Mouse (Mus musculus) liver, embryonic 12.5 days (tissue): Measurements from ENCODE around the gene 1810010D01Rik. TPM values are rescaled to one million over a fixed set of nuclear protein-coding genes. Genes with fewer than 3 reads are reported as not detected.
A peak's percentile ranks its signal among the peaks of the same experiment; 100 is the strongest.

Experiments
- ATAC-seq: fragments of 200-750 bp; cut with Nextera tagmentation; 2 replicates; pipeline ENCODE4 v1.8.0; 2017; ENCODE audit warnings: moderate number of reproducible peaks, mild to moderate bottlenecking, moderate library complexity
- H3K27ac ChIP-seq: fragments of 300-500 bp; sonication (generic); 2 replicates; pipeline ENCODE4 v1.5.1; 2016; ENCODE audit warnings: mild to moderate bottlenecking
- H3K27me3 ChIP-seq: fragments of 300-500 bp; sonication (generic); replicated peaks from 2 replicates; pipeline ENCODE4 v1.6.1; 2016; ENCODE audit warnings: mild to moderate bottlenecking, moderate library complexity
- H3K36me3 ChIP-seq: fragments of 300-500 bp; sonication (generic); 2 replicates; pipeline ENCODE4 v1.6.1; 2016; ENCODE audit warnings: mild to moderate bottlenecking, moderate library complexity
- H3K4me1 ChIP-seq: fragments of 300-500 bp; sonication (generic); 2 replicates; pipeline ENCODE4 v1.6.1; 2016
- H3K4me2 ChIP-seq: fragments of 300-500 bp; sonication (generic); 2 replicates; pipeline ENCODE4 v1.6.1; 2016; ENCODE audit warnings: mild to moderate bottlenecking, moderate library complexity
- H3K4me3 ChIP-seq: fragments of 300-500 bp; sonication (generic); 2 replicates; pipeline ENCODE4 v1.5.1; 2016; ENCODE audit warnings: mild to moderate bottlenecking, moderate library complexity
- H3K9ac ChIP-seq: fragments of 300-500 bp; sonication (generic); 2 replicates; pipeline ENCODE4 v1.6.1; 2016; ENCODE audit warnings: mild to moderate bottlenecking, moderate library complexity
- H3K9me3 ChIP-seq: fragments of 300-500 bp; sonication (generic); replicated peaks from 2 replicates; pipeline ENCODE4 v1.6.1; 2016; ENCODE audit warnings: mild to moderate bottlenecking, moderate library complexity
- WGBS: fragments of 180-500 bp; shearing (Covaris S2); methylation state at CpG from one replicate; pipeline ENCODE4 v1.1.7; 2016; ENCODE audit not compliant: insufficient replicate concordance; 5-methylcytosine and 5-hydroxymethylcytosine counted together
- polyA plus RNA-seq: library from polyadenylated mRNA; unstranded; fragments of >200 nt; fragmentation: Nextera tagmentation; extraction: Ambion mirVana; gene quantifications from 2 replicates; pipeline ENCODE4 v1.2.1, GENCODE M21; 2016

The 1810010D01Rik gene
- polyA plus RNA-seq, 1 experiment from 2014 or later: 0.38 TPM

GRCm38 (mm10) chr7:145206801-145207200 is 1.1 kb downstream of the 1810010D01Rik start:
- Histone ChIP-seq H3K4me2 (peak overlapping the region; percentile 61), H3K27me3 (peaks cover 14% of the 10 kb centered on the region), H3K9me3 (no peaks in the 10 kb centered on the region), H3K9ac (0 out of 2 replicates have a peak overlapping the region, but pooled peaks have one; percentile 37), H3K27ac (peak overlapping the region; percentile 69), H3K4me1 (peaks cover 17% of the 10 kb centered on the region), H3K36me3 (no peaks in the 10 kb centered on the region), H3K4me3 (no peak overlapping the region)
- WGBS: 62% methylated on average over 6 of the region's 6 CpGs
- no peak for ATAC-seq

DNA sequence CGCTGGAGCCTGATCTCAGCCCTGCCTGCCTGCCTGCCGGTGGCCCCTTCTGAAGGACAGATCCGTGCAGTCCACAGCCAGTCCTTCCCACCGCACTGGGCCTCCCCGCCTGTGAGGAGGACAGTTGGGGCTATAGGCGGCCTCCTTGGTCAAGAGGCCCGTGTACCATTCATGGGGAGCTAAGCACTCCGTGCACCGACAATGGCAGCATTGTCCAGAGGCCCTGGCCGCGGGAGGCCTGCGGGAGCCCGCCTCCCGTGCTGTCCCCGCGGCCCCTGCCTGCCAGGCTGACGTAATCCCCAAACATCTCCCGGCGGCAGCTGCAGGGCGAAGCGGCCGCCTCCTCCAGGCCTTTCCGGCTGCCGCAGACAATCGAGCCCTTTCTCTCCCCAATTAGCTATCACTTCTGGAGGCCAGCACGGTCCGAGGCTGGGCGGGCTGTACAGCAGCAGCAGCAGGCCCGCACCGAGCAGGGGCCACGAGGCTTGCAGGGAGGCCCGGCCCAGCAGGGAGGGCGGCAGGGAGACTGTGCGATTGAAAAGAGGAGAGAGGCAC is 1.8 kb downstream of the 1810010D01Rik start:
- Histone ChIP-seq H3K9ac (peak overlapping the region; percentile 37; the same call in 1 of the 2 replicates), H3K36me3 (no peaks in the 10 kb centered on the region), H3K4me2 (peak overlapping the region; percentile 61), H3K27ac (peak overlapping the region; percentile 69), H3K9me3 (no peaks in the 10 kb centered on the region), H3K27me3 (peaks cover 14% of the 10 kb centered on the region), H3K4me3 (peak overlapping the region; percentile 27), H3K4me1 (peaks cover 14% of the 10 kb centered on the region)
- peak; percentile 53 for ATAC-seq
- 4% methylated on average over 33 of the region's 34 CpGs for WGBS

DNA sequence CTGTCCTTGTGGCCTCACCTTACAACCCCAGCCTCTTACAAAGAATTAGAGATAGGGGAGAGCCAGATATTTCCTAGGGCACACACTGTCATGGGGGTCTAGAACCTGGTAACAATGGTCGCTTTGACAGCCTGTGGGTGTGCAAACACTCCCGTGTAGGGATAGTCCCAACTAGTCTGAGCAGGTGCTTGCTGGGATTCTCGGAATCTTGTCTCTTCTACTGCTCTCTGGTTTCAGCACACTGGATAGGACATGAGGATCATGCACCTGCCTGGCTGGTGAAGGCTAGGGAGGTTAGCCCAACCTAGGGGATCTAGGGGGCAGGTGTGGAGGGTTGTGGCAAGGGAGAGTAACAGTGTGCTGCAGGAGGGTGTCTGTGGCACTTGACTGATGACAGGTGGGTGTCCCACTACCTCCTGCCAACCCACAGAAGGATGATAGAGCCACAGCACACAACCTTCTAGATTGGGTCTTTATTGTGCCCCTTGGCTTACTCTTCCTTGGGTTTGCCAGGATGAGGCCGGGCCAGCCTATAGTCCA is 2.5 kb downstream of the 1810010D01Rik start:
- 62% methylated on average over 4 of the region's 4 CpGs for WGBS
- H3K9ac ChIP-seq: no peak overlapping the region

DNA sequence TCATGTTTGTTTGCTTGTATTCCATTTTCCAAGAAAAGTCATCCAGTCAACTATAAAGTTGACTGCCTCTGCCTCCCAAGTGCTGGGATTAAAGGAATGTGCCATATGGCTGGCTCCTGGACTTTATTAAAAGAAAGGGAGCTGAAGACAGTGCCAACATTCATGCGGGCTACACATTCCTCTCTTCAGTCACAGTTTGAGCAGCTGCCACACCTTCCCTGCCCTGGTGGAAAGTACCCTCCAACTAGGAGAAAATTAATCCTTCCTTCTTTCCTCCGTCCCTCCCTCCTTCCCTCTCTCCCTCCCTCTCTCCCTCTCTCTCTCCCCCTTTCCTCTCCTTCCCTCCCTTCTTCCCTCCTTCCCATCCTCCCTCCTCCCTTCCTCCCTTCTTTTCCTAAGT is 8.2 kb downstream of the 1810010D01Rik start:
- Histone ChIP-seq H3K36me3 (no peaks in the 10 kb centered on the region), H3K4me3 (no peak overlapping the region), H3K27me3 (peaks cover 8% of the 10 kb centered on the region; the same call in 1 of the 2 replicates), H3K9ac (no peak overlapping the region), H3K9me3 (no peaks in the 10 kb centered on the region), H3K4me1 (peaks cover 5% of the 10 kb centered on the region), H3K27ac (no peak overlapping the region), H3K4me2 (no peak overlapping the region)
- 63% methylated on average over 2 of the region's 2 CpGs for WGBS
- no peak for ATAC-seq

More for the DNA sequence above, 2.5 kb downstream of the 1810010D01Rik start:
- Histone ChIP-seq H3K4me2 (no peak overlapping the region), H3K36me3 (no peaks in the 10 kb centered on the region), H3K27me3 (peaks cover 14% of the 10 kb centered on the region), H3K9me3 (no peaks in the 10 kb centered on the region), H3K27ac (no peak overlapping the region), H3K4me3 (no peak overlapping the region), H3K4me1 (peaks cover 14% of the 10 kb centered on the region)
- no peak for ATAC-seq

- no peak overlapping the region for H3K4me3 ChIP-seq
Measured at GRCm38 (mm10) chr7:145198223-145198714, 9.7 kb downstream of the 1810010D01Rik start.

GRCm38 (mm10) chr7:145197711-145198110 is 10.2 kb downstream of the 1810010D01Rik start:
- peaks cover 8% of the 10 kb centered on the region; the same call in 1 of the 2 replicates for H3K27me3 ChIP-seq
- no peak overlapping the region for H3K9ac ChIP-seq
- H3K4me2 ChIP-seq: no peak overlapping the region
- no peaks in the 10 kb centered on the region for H3K9me3 ChIP-seq
- H3K36me3 ChIP-seq: no peaks in the 10 kb centered on the region
- ATAC-seq: no peak
- no peak overlapping the region for H3K27ac ChIP-seq
- H3K4me3 ChIP-seq: no peak overlapping the region
- H3K4me1 ChIP-seq: peaks cover 5% of the 10 kb centered on the region
- WGBS: 35% methylated on average over 3 of the region's 3 CpGs

More at GRCm38 (mm10) chr7:145198223-145198714, 9.7 kb downstream of the 1810010D01Rik start:
- Histone ChIP-seq H3K36me3 (no peaks in the 10 kb centered on the region), H3K27me3 (peaks cover 8% of the 10 kb centered on the region; the same call in 1 of the 2 replicates), H3K9ac (no peak overlapping the region; the same call in 1 of the 2 replicates), H3K9me3 (no peaks in the 10 kb centered on the region), H3K4me1 (peaks cover 5% of the 10 kb centered on the region), H3K27ac (no peak overlapping the region), H3K4me2 (no peak overlapping the region)
- ATAC-seq: no peak
- 34% methylated on average over 4 of the region's 4 CpGs for WGBS

DNA sequence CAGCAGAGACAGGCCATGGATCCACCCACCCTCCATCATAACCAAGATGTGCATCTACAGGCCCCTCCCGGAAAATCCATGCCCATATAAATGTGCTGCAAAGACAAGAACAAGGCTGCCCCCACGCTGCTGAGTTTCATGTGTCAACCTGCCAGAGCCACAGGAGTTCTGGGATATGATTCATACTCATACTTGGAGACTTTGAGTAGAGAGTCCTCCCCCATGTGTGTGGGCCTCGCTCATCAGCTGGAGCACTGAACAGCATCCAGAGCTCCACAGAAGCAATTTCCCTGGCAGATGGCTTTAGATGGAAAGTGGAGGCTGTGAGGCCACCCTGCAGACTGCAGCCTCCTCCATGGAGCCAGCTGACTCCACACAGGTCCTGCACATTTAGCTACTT is 10.9 kb downstream of the 1810010D01Rik start:
- Histone ChIP-seq H3K27me3 (peaks cover 8% of the 10 kb centered on the region; the same call in 1 of the 2 replicates), H3K4me2 (no peak overlapping the region), H3K4me3 (no peak overlapping the region), H3K9me3 (no peaks in the 10 kb centered on the region), H3K27ac (no peak overlapping the region), H3K36me3 (no peaks in the 10 kb centered on the region), H3K4me1 (peaks cover 5% of the 10 kb centered on the region), H3K9ac (no peak overlapping the region)
- no peak for ATAC-seq
- WGBS: 60% methylated on average over 3 of the region's 3 CpGs

- no peak overlapping the region for H3K27ac ChIP-seq
- H3K4me3 ChIP-seq: no peak overlapping the region
- no peak overlapping the region for H3K9ac ChIP-seq
- peaks cover 5% of the 10 kb centered on the region for H3K4me1 ChIP-seq
- no peaks in the 10 kb centered on the region for H3K36me3 ChIP-seq
- no peaks in the 10 kb centered on the region for H3K9me3 ChIP-seq
- peaks cover 8% of the 10 kb centered on the region; the same call in 1 of the 2 replicates for H3K27me3 ChIP-seq
- WGBS: 70% methylated on average over 6 of the region's 6 CpGs
- no peak overlapping the region for H3K4me2 ChIP-seq
- no peak for ATAC-seq
Measured at GRCm38 (mm10) chr7:145196340-145196739, 11.6 kb downstream of the 1810010D01Rik start.

- no peak overlapping the region for H3K4me2 ChIP-seq
- no peak for ATAC-seq
- no peaks in the 10 kb centered on the region for H3K9me3 ChIP-seq
- H3K4me3 ChIP-seq: no peak overlapping the region
- H3K4me1 ChIP-seq: peaks cover 5% of the 10 kb centered on the region
- 34% methylated on average over 5 of the region's 5 CpGs for WGBS
- no peak overlapping the region for H3K9ac ChIP-seq
- H3K27ac ChIP-seq: no peak overlapping the region
- H3K27me3 ChIP-seq: peaks cover 11% of the 10 kb centered on the region; the same call in 1 of the 2 replicates
- H3K36me3 ChIP-seq: no peaks in the 10 kb centered on the region
Measured at GRCm38 (mm10) chr7:145195186-145195927, 12.6 kb downstream of the 1810010D01Rik start.

DNA sequence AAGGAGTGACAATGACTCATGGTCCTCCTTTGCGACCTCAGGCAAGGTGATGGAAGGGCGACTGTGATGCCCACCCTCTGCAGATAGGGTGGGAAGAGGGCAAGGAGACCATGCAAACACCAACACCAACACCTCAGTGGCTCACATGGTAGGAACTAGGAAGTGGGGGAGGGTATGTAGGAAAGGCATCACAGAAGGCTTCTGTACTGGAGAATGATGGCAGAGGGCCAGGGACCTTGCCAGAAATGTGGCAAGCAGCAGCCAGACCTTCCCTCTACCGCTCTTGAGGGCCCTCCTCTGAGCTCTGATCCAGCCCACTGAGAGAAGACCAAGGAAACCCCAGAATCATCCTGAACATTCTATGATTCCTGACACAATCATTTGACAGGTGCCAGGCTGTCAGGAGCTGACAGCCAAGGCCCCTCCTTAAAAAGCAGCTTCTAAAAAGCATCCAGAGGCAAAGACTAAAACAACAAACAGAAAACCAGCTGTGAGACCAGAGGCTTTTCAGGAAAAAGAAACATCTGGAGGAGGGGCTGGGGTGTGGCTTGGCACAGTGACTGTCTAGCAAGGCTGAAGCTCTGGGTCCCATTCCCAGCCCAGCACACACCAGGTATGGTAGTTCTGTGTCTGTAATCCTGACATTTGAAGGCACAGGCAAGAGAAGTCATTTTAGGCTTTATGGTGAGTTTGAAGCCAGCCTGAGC is 13.3 kb downstream of the 1810010D01Rik start:
- Histone ChIP-seq H3K4me2 (no peak overlapping the region), H3K9ac (no peak overlapping the region), H3K4me1 (peaks cover 5% of the 10 kb centered on the region), H3K27ac (no peak overlapping the region), H3K36me3 (no peaks in the 10 kb centered on the region), H3K9me3 (no peaks in the 10 kb centered on the region), H3K4me3 (no peak overlapping the region), H3K27me3 (peaks cover 11% of the 10 kb centered on the region; the same call in 1 of the 2 replicates)
- ATAC-seq: no peak
- 28% methylated on average over 3 of the region's 3 CpGs for WGBS

GRCm38 (mm10) chr7:145192836-145193235 is 15.1 kb downstream of the 1810010D01Rik start:
- H3K36me3 ChIP-seq: no peaks in the 10 kb centered on the region
- no peaks in the 10 kb centered on the region for H3K4me1 ChIP-seq
- no peak overlapping the region for H3K27ac ChIP-seq
- no peak overlapping the region for H3K4me3 ChIP-seq
- H3K4me2 ChIP-seq: no peak overlapping the region
- H3K9me3 ChIP-seq: no peaks in the 10 kb centered on the region
- no peak for ATAC-seq
- no peak overlapping the region for H3K9ac ChIP-seq
- WGBS: 52% methylated on average over 6 of the region's 6 CpGs
- peaks cover 11% of the 10 kb centered on the region; the same call in 1 of the 2 replicates for H3K27me3 ChIP-seq
